Mouse (Mus musculus) neural tube, embryonic 11.5 days (tissue): Measurements from ENCODE around the gene Timm9. TPM values are rescaled to one million over a fixed set of nuclear protein-coding genes. Genes with fewer than 3 reads are reported as not detected.
"Not testable (repeated sequence)": the region's sequence is repeated elsewhere in the genome, so short reads cannot be mapped to it uniquely, and the experiment has no call there.

Source experiments
- ATAC-seq: fragments of 200-750 bp; cut with Nextera tagmentation; 2 replicates; pipeline ENCODE4 v1.8.0; 2017; ENCODE audit warnings: moderate number of reproducible peaks, mild to moderate bottlenecking, moderate TSS enrichment, moderate library complexity; ENCODE audit not compliant: insufficient read depth, low FRiP score, low TSS enrichment
- DNase-seq: peaks from one replicate; pipeline ENCODE4 v3.0.0-alpha.2; 2015; ENCODE audit warnings: low spot score
- H3K27ac ChIP-seq: fragments of 300-500 bp; sonication (generic); 2 replicates; pipeline ENCODE4 v1.5.1; 2014; ENCODE audit warnings: low read depth, mild to moderate bottlenecking, low read length
- H3K27me3 ChIP-seq: fragments of 300-500 bp; sonication (generic); 2 replicates; pipeline ENCODE4 v1.6.1; 2014; ENCODE audit warnings: mild to moderate bottlenecking, low read length, mixed read lengths; ENCODE audit not compliant: control insufficient read depth, insufficient read depth
- H3K36me3 ChIP-seq: fragments of 300-500 bp; sonication (generic); 2 replicates; pipeline ENCODE4 v1.6.1; 2014; ENCODE audit warnings: mild to moderate bottlenecking, low read length, moderate library complexity, mixed read lengths; ENCODE audit not compliant: control insufficient read depth, insufficient read depth
- H3K4me1 ChIP-seq: fragments of 300-500 bp; sonication (generic); 2 replicates; pipeline ENCODE4 v1.6.1; 2014; ENCODE audit warnings: low read length, mixed read lengths; ENCODE audit not compliant: control insufficient read depth, insufficient read depth
- H3K4me2 ChIP-seq: fragments of 300-500 bp; sonication (generic); 2 replicates; pipeline ENCODE4 v1.6.1; 2014; ENCODE audit warnings: low read depth, mild to moderate bottlenecking, moderate library complexity
- H3K4me3 ChIP-seq: fragments of 300-500 bp; sonication (generic); 2 replicates; pipeline ENCODE4 v1.5.1; 2014; ENCODE audit warnings: low read depth, low read length
- H3K9ac ChIP-seq: fragments of 300-500 bp; sonication (generic); 2 replicates; pipeline ENCODE4 v1.6.1; 2014; ENCODE audit warnings: mild to moderate bottlenecking, low read length
- H3K9me3 ChIP-seq: fragments of 300-500 bp; sonication (generic); 2 replicates; pipeline ENCODE4 v1.6.1; 2016; ENCODE audit warnings: low read length; ENCODE audit not compliant: control insufficient read depth
- WGBS: fragments of 180-500 bp; shearing (Covaris S2); extraction: QIAGEN DNeasy Blood & Tissue Kit; methylation state at CpG from one replicate; pipeline ENCODE4 v1.1.7; 2014; 5-methylcytosine and 5-hydroxymethylcytosine counted together
- polyA plus RNA-seq: library from polyadenylated mRNA; unstranded; fragments of >200 nt; fragmentation: Nextera tagmentation; extraction: Ambion mirVana; gene quantifications from 2 replicates; pipeline ENCODE4 v1.2.1, GENCODE M21; 2014

Timm9 gene
- polyA plus RNA-seq, 1 experiment from 2014 or later = 68.5 TPM

DNA sequence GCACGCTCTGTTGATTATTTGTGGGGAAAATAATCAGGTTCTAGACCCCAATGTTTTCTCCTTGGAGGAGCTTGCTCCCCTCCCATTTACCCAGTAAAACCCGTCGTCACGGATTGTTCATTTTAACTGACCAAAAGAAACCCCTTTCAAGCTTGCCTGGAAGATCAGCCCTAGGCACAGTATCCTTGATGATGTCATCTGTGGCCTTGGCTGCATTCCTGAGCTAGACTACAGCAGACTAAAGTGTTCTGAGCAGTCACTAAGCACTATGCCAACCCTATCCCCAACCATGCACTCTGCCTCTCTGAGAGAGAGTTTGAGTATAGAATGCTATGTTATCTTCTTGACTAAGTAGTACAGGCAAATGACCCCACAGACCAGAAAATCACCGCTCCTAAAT is 20.1 kb downstream of the Timm9 start:
- Histone ChIP-seq H3K4me1 (no peaks in the 10 kb centered on the region), H3K9me3 (no peaks in the 10 kb centered on the region), H3K4me2 (no peak overlapping the region), H3K27me3 (0 out of 2 replicates have a peak, but pooled peaks cover 2% of the 10 kb centered on the region), H3K4me3 (no peak overlapping the region), H3K9ac (no peak overlapping the region), H3K27ac (no peak overlapping the region), H3K36me3 (no peaks in the 10 kb centered on the region)
- DNase-seq (no peak), ATAC-seq (no peak)
- WGBS = 80% methylated on average over 5 of the region's 5 CpGs

DNA sequence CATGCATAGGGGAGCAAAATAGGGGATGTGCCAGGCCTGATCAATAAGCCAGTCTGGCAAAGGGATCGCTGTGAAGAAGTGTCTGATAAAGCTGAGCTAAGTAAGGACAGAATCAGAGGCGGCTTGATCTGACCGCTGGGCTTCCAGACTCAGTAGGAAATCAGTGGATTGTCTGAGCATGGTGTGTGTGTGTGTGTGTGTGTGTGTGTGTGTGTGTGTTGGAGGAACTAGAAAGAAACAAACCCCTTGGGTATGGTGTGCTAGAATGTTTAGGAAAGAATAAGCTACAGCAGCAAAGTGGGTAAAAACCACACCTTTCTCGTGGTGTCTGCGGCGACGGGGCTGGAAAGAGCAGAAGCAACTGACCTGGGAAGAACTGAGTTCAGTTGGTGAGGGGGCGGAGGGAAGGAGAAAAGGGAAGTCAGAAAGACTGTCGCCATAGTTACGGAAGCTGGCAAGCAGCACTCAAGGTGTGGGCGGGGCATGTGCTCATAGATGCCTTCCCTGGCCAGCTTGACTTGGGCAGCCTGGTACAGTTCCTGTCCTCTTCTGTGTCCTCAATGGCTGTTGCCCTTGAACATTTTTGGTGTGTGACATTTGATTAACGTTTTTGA is 22.7 kb downstream of the Timm9 start:
- no peak overlapping the region for H3K4me3 ChIP-seq
- H3K36me3 ChIP-seq = no peaks in the 10 kb centered on the region
- 32% methylated on average over 12 of the region's 12 CpGs for WGBS
- no peak overlapping the region for H3K4me2 ChIP-seq
- 0 out of 2 replicates have a peak, but pooled peaks cover 3% of the 10 kb centered on the region for H3K27me3 ChIP-seq
- no peak for ATAC-seq
- H3K9ac ChIP-seq = no peak overlapping the region
- no peaks in the 10 kb centered on the region for H3K9me3 ChIP-seq
- DNase-seq = peak; percentile 17
- H3K27ac ChIP-seq = no peak overlapping the region
- H3K4me1 ChIP-seq = no peaks in the 10 kb centered on the region

DNA sequence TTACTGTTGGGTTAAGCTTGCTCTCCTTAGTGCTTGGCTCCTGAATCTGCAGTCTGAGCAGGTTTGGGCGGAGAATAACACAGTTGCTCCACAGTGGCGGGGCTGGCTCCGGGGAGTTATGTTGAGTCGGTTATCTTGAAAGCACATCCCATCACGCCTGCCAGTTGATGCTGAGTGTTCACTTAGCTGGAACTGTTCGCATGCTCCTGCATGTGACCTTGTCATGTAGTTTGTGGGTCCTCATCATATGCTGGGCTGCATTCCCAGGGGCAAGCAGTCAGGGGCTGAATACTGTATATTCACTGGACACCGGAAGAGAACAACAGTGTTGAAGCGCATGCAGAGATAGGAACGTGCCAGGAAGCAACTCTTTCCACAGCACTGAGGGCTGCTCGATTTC is 23.4 kb downstream of the Timm9 start:
- Histone ChIP-seq H3K4me3 (no peak overlapping the region), H3K4me2 (no peak overlapping the region), H3K27me3 (0 out of 2 replicates have a peak, but pooled peaks cover 3% of the 10 kb centered on the region), H3K27ac (no peak overlapping the region), H3K9ac (no peak overlapping the region), H3K4me1 (no peaks in the 10 kb centered on the region), H3K9me3 (no peaks in the 10 kb centered on the region), H3K36me3 (no peaks in the 10 kb centered on the region)
- no peak for ATAC-seq
- 90% methylated on average over 10 of the region's 10 CpGs for WGBS
- DNase-seq = no peak

- Histone ChIP-seq H3K27ac (no peak within 1 kb of the TSS), H3K9me3 (no peaks in the 10 kb centered on the region), H3K36me3 (no peaks in the 10 kb centered on the region), H3K4me2 (peak within 1 kb of the TSS; percentile 36), H3K4me3 (no peak within 1 kb of the TSS), H3K4me1 (no peaks in the 10 kb centered on the region), H3K9ac (peak within 1 kb of the TSS; percentile 6; the same call in 1 of the 2 replicates), H3K27me3 (0 out of 2 replicates have a peak, but pooled peaks cover 3% of the 10 kb centered on the region)
- ATAC-seq (no peak), DNase-seq (peak; percentile 27)
- 9% methylated on average over 33 of the region's 33 CpGs for WGBS
Measured at GRCm38 (mm10) chr12:71111331-71111730, 25.2 kb downstream of the Timm9 start, which contains the start of gene Tomm20l. Tomm20l (plus strand) TSS chr12:71111428.

- H3K27ac ChIP-seq = no peak overlapping the region
- 91% methylated on average over 6 of the region's 6 CpGs for WGBS
- ATAC-seq = no peak
Measured at GRCm38 (mm10) chr12:71107216-71107771, 29.2 kb downstream of the Timm9 start.

DNA sequence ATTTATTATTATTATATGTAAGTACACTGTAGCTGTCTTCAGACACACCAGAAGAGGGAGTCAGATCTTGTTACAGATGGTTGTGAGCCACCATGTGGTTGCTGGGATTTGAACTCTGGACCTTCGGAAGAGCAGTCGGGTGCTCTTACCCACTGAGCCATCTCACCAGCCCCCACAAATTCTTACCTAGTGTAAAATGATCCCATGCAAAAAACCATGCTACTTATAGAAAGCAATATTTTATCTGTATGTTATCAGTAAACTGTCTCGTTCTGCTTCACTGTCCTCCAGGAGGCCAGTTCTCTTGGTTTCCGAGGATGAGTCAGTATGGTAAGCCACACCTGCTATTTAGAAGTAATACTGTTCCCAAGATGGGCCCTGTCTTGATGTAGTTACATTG is 32.2 kb downstream of the Timm9 start:
- not testable (repeated sequence) for H3K4me1 ChIP-seq, H3K4me3 ChIP-seq, H3K27me3 ChIP-seq, H3K9ac ChIP-seq, H3K9me3 ChIP-seq, DNase-seq, ATAC-seq, H3K4me2 ChIP-seq, H3K27ac ChIP-seq, H3K36me3 ChIP-seq
- 97% methylated on average over 3 of the region's 4 CpGs for WGBS

More at GRCm38 (mm10) chr12:71107216-71107771, 29.2 kb downstream of the Timm9 start:
- Histone ChIP-seq H3K9me3 (no peaks in the 10 kb centered on the region), H3K4me1 (no peaks in the 10 kb centered on the region), H3K4me3 (no peak overlapping the region), H3K27me3 (0 out of 2 replicates have a peak, but pooled peaks cover 3% of the 10 kb centered on the region), H3K9ac (no peak overlapping the region), H3K36me3 (no peaks in the 10 kb centered on the region), H3K4me2 (no peak overlapping the region)
- no peak for DNase-seq

DNA sequence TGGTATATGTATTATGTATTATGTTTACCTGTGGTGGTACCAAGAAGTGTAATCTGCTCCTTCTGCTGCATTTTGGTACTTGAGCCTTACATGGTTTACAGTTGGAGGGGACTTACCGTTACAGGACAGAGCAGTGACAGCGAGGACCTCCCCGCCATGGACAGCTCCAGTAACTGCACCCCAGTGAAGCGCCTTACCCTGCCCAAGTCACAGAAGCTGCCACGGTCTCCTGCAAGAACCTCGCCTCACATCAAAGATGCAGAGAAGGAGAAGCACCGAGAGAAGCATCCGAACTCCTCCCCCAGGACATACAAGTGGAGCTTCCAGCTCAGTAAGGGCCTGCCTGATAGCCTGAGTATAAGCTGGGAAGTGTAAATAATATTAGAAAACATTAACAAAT is 50.2 kb downstream of the Timm9 start:
- H3K27ac ChIP-seq = no peak overlapping the region
- no peak overlapping the region for H3K4me2 ChIP-seq
- H3K9me3 ChIP-seq = no peaks in the 10 kb centered on the region
- H3K27me3 ChIP-seq = no peaks in the 10 kb centered on the region
- no peak overlapping the region for H3K4me3 ChIP-seq
- 94% methylated on average over 8 of the region's 8 CpGs for whole genome bisulfite sequencing
- DNase-seq (no peak), ATAC-seq (no peak)
- H3K36me3 ChIP-seq = peaks cover 6% of the 10 kb centered on the region; the same call in 1 of the 2 replicates
- no peaks in the 10 kb centered on the region for H3K4me1 ChIP-seq
- H3K9ac ChIP-seq = no peak overlapping the region
